Mouse (Mus musculus) hindbrain, embryonic 16.5 days (tissue): ENCODE data around the gene Tmem179. TPM values are rescaled to one million over a fixed set of nuclear protein-coding genes. Genes with fewer than 3 reads are reported as not detected.

ENCODE experiments used
- ATAC-seq: fragments of 200-750 bp; cut with Nextera tagmentation; 2 replicates; pipeline ENCODE4 v1.8.0; 2017; ENCODE audit warnings: moderate TSS enrichment, moderate library complexity
- H3K27ac ChIP-seq: fragments of 300-500 bp; sonication (generic); 2 replicates; pipeline ENCODE4 v1.5.1; 2014; ENCODE audit warnings: low read depth, mild to moderate bottlenecking, control low read depth, low read length, moderate library complexity
- H3K27me3 ChIP-seq: fragments of 300-500 bp; sonication (generic); replicated peaks from 2 replicates; pipeline ENCODE4 v1.6.1; 2014; ENCODE audit warnings: low read length; ENCODE audit not compliant: control insufficient read depth, insufficient read depth
- H3K36me3 ChIP-seq: fragments of 300-500 bp; sonication (generic); 2 replicates; pipeline ENCODE4 v1.6.1; 2014; ENCODE audit warnings: mild to moderate bottlenecking, low read length, moderate library complexity, mixed read lengths; ENCODE audit not compliant: control insufficient read depth, insufficient read depth
- H3K4me1 ChIP-seq: fragments of 300-500 bp; sonication (generic); 2 replicates; pipeline ENCODE4 v1.6.1; 2014; ENCODE audit warnings: low read depth, low read length; ENCODE audit not compliant: control insufficient read depth, insufficient read depth
- H3K4me2 ChIP-seq: fragments of 300-500 bp; sonication (generic); 2 replicates; pipeline ENCODE4 v1.6.1; 2014; ENCODE audit warnings: mild to moderate bottlenecking, low read length, control low read depth, moderate library complexity
- H3K4me3 ChIP-seq: fragments of 300-500 bp; sonication (generic); 2 replicates; pipeline ENCODE4 v1.5.1; 2014; ENCODE audit warnings: mild to moderate bottlenecking, low read length, control low read depth, moderate library complexity
- H3K9ac ChIP-seq: fragments of 300-500 bp; sonication (generic); 2 replicates; pipeline ENCODE4 v1.6.1; 2014; ENCODE audit warnings: low read depth, mild to moderate bottlenecking, control low read depth, low read length, moderate library complexity
- H3K9me3 ChIP-seq: fragments of 300-500 bp; sonication (generic); 2 replicates; pipeline ENCODE4 v1.6.1; 2014; ENCODE audit warnings: mild to moderate bottlenecking, low read length, moderate library complexity; ENCODE audit not compliant: control insufficient read depth
- WGBS: fragments of 180-500 bp; shearing (Covaris S2); extraction: QIAGEN DNeasy Blood & Tissue Kit; methylation state at CpG from one replicate; pipeline ENCODE4 v1.1.7; 2014; 5-methylcytosine and 5-hydroxymethylcytosine counted together
- polyA plus RNA-seq: library from polyadenylated mRNA; unstranded; fragments of >200 nt; fragmentation: Nextera tagmentation; extraction: Ambion mirVana; gene quantifications from 2 replicates; pipeline ENCODE4 v1.2.1, GENCODE M21; 2015

The Tmem179 gene
- polyA plus RNA-seq, 1 experiment from 2014 or later = 96.1 TPM

- H3K27me3 ChIP-seq = no peaks in the 10 kb centered on the region; the same call in 1 of the 2 replicates
- H3K9ac ChIP-seq = no peak overlapping the region
- H3K27ac ChIP-seq = no peak overlapping the region
- H3K9me3 ChIP-seq = no peaks in the 10 kb centered on the region
- no peak for ATAC-seq
- peaks cover 3% of the 10 kb centered on the region for H3K4me1 ChIP-seq
- WGBS = 84% methylated on average over 4 of the region's 4 CpGs
- no peak overlapping the region for H3K4me3 ChIP-seq
- no peak overlapping the region for H3K4me2 ChIP-seq
- no peaks in the 10 kb centered on the region for H3K36me3 ChIP-seq
These were observed 53.3 kb downstream of the Tmem179 start for GRCm38 (mm10) chr12:112463209-112463608.

- Histone ChIP-seq H3K4me2 (no peak overlapping the region), H3K4me3 (no peak overlapping the region), H3K9me3 (no peaks in the 10 kb centered on the region), H3K4me1 (peaks cover 7% of the 10 kb centered on the region), H3K27me3 (no peaks in the 10 kb centered on the region; the same call in 1 of the 2 replicates), H3K36me3 (no peaks in the 10 kb centered on the region), H3K27ac (no peak overlapping the region), H3K9ac (no peak overlapping the region)
- WGBS = 47% methylated on average over 12 of the region's 12 CpGs
- no peak for ATAC-seq
These were observed 54.1 kb downstream of the Tmem179 start for GRCm38 (mm10) chr12:112462423-112462822.

DNA sequence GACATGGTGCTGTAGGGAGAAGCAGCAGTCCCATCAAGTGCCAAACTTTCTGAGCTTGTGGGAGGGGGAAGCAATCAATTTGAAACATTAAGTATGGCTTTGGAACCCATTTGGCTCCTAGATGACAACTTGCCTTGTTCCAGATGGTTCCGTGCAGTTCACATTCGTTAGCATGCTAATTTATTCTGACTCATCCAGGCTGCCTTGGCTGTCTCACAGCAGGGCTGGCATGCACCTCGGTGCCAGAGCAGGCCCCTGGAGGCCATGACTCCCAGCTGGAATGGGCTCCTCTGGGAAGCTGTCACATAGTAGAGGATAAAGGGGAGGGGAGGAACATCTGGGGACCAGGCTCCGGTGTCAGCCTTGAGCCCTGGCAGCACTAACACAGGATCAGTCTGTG is 58.7 kb downstream of the Tmem179 start:
- H3K4me2 ChIP-seq = no peak overlapping the region
- H3K4me3 ChIP-seq = no peak overlapping the region
- no peak overlapping the region for H3K9ac ChIP-seq

DNA sequence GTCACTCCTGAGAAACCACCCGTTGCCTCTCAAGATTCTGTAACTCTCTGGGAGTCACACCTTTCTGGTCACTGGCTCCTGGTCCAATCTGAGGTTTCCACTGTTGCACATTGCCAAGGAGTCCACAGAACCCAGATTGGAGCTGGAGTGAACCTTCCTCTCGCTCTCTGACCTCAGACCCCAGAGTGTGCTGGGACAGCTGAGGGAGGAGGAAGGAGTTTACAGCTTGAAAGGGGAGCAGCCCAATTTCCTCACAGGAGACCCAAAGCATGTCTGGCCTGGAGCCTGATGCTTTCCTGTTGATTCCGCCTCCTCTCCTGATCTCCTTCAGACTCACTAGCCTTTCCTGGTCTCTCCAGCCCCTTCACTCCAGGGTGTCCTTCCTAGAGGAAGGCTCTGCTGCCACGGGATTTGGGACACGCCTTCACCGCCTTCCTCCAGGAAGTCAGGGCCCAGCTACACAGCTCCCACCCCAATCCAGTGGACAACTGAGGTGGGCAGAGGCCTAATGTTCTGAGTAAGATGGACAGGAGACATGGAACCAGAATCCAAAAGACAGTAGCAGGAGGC is 60.3 kb downstream of the Tmem179 start:
- H3K4me2 ChIP-seq = no peak overlapping the region
- peaks cover 4% of the 10 kb centered on the region for H3K4me1 ChIP-seq
- 74% methylated on average over 6 of the region's 6 CpGs for WGBS
- no peak for ATAC-seq
- H3K27me3 ChIP-seq = no peaks in the 10 kb centered on the region; the same call in 1 of the 2 replicates
- no peaks in the 10 kb centered on the region for H3K9me3 ChIP-seq
- H3K36me3 ChIP-seq = no peaks in the 10 kb centered on the region
- H3K4me3 ChIP-seq = no peak overlapping the region
- no peak overlapping the region for H3K27ac ChIP-seq
- H3K9ac ChIP-seq = no peak overlapping the region

More for the DNA sequence above, 58.7 kb downstream of the Tmem179 start:
- Histone ChIP-seq H3K9me3 (no peaks in the 10 kb centered on the region), H3K27me3 (no peaks in the 10 kb centered on the region; the same call in 1 of the 2 replicates), H3K36me3 (no peaks in the 10 kb centered on the region), H3K4me1 (peaks cover 4% of the 10 kb centered on the region), H3K27ac (no peak overlapping the region)
- peak; percentile 89 for ATAC-seq
- 12% methylated on average over 4 of the region's 4 CpGs for WGBS

DNA sequence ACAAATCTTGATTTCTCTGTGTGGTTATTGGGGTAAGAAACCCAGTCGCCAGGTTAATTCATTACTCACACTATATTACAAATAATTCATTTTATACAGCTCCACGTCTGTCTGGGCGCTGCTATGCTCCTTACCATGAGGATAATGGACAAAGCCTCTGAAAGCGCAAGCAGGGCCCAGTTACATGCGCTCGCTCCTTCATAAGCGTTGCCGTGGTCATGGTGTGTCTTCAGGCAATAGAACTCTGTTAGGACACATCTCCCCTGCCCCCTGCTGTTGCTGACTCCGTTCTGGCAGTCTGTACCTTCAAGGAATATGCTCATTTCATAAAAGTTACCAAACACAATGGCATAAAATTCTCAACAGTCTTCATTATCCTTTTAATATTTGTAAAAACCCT is 64.7 kb downstream of the Tmem179 start:
- no peak for ATAC-seq
- Histone ChIP-seq H3K27ac (no peak overlapping the region), H3K4me2 (no peak overlapping the region)

DNA sequence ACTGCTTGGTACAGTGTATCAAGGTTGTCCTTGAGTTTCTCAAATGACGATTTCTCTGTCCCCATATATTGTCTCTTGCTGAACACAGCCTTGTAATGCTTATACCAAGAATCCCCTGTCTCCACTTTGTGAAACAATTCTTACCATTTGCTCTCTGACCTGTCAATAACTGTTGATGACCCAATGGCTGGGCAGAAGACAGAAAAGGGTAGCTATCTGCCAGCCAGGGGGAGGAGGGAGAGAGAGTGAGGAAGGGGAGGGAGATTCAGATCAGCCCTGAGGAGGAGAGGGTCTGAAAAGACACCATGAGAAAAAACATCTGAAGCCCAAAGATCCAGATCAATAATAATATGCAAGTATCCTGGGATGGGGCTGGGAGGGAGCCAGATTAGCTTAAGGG is 65.2 kb downstream of the Tmem179 start:
- Histone ChIP-seq H3K36me3 (no peaks in the 10 kb centered on the region), H3K9ac (no peak overlapping the region), H3K4me2 (no peak overlapping the region), H3K27ac (no peak overlapping the region), H3K4me3 (no peak overlapping the region), H3K9me3 (peaks cover 8% of the 10 kb centered on the region), H3K27me3 (no peaks in the 10 kb centered on the region), H3K4me1 (peaks cover 2% of the 10 kb centered on the region; the same call in 1 of the 2 replicates)
- 0 out of 2 replicates have a peak, but pooled peaks have one; percentile 25 for ATAC-seq
- 68% methylated on average over 1 of the region's 1 CpGs for WGBS

More for the DNA sequence above, 64.7 kb downstream of the Tmem179 start:
- Histone ChIP-seq H3K4me1 (peaks cover 2% of the 10 kb centered on the region; the same call in 1 of the 2 replicates), H3K9ac (no peak overlapping the region), H3K27me3 (no peaks in the 10 kb centered on the region), H3K36me3 (no peaks in the 10 kb centered on the region), H3K9me3 (peaks cover 4% of the 10 kb centered on the region; the same call in 1 of the 2 replicates), H3K4me3 (no peak overlapping the region)
- WGBS = 64% methylated on average over 9 of the region's 9 CpGs

GRCm38 (mm10) chr12:112450883-112451282 is 65.7 kb downstream of the Tmem179 start:
- Histone ChIP-seq H3K27me3 (no peaks in the 10 kb centered on the region), H3K9ac (no peak overlapping the region), H3K4me2 (no peak overlapping the region), H3K36me3 (no peaks in the 10 kb centered on the region), H3K4me1 (peaks cover 2% of the 10 kb centered on the region; the same call in 1 of the 2 replicates), H3K9me3 (peaks cover 11% of the 10 kb centered on the region), H3K4me3 (no peak overlapping the region), H3K27ac (no peak overlapping the region)
- WGBS = 24% methylated on average over 6 of the region's 6 CpGs
- peak; percentile 9; the same call in 1 of the 2 replicates for ATAC-seq

Other genes with a start within 250 kb of the Tmem179 start
- 0.10 and 0.12 TPM in 2 replicates for gene A530016L24Rik, start 27.3 kb downstream of the Tmem179 start, polyA plus RNA-seq
- 1.0 and 1.1 TPM in 2 replicates for gene Inf2, start 72.0 kb upstream of the Tmem179 start, polyA plus RNA-seq
- 7.7 and 7.9 TPM in 2 replicates for gene Adssl1, start 103.3 kb upstream of the Tmem179 start, polyA plus RNA-seq
- gene Siva1, start 127.9 kb upstream of the Tmem179 start, polyA plus RNA-seq = 48.1 and 57.5 TPM in 2 replicates
- gene Akt1, start 158.1 kb upstream of the Tmem179 start, polyA plus RNA-seq = 55.6 and 62.3 TPM in 2 replicates
- 2.4 and 4.0 TPM in 2 replicates for gene Zbtb42, start 162.1 kb upstream of the Tmem179 start, polyA plus RNA-seq
- 29.5 and 30.6 TPM in 2 replicates for gene Cep170b, start 203.7 kb upstream of the Tmem179 start, polyA plus RNA-seq
- 5.6 and 7.0 TPM in 2 replicates for gene Pld4, start 243.9 kb upstream of the Tmem179 start, polyA plus RNA-seq